Mouse (Mus musculus): Measurements from ENCODE around the gene Garnl3. TPM values are rescaled to one million over a fixed set of nuclear protein-coding genes. Genes with fewer than 3 reads are reported as not detected.
A peak's percentile ranks its signal among the peaks of the same experiment; 100 is the strongest.

Gene Garnl3
- polyA plus RNA-seq, 1 experiment from 2014 or later, result 8.3 TPM

GRCm38 (mm10) chr2:33136366-33136765 is 4.9 kb upstream of the Garnl3 start:
- Histone ChIP-seq H3K9ac (ENCODE audit: low read length) (no peak overlapping the region), H3K36me3 (ENCODE audit: control insufficient read depth, insufficient read depth) (no peaks in the 10 kb centered on the region), H3K9me3 (replicated peaks; ENCODE audit: control insufficient read depth, low read length) (no peaks in the 10 kb centered on the region), H3K27me3 (ENCODE audit: control insufficient read depth, insufficient read depth, low read length) (0 out of 2 replicates have a peak, but pooled peaks cover 4% of the 10 kb centered on the region), H3K4me2 (ENCODE audit: low read depth, low read length) (no peak overlapping the region), H3K4me3 (ENCODE audit: low read length) (no peak overlapping the region), H3K27ac (ENCODE audit: low read length) (no peak overlapping the region), H3K4me1 (ENCODE audit: control insufficient read depth, insufficient read depth, low read length) (peaks cover 5% of the 10 kb centered on the region)
- no peak for ATAC-seq (replicated peaks; ENCODE audit: extremely low read depth, insufficient read depth, low FRiP score)
- 87% methylated on average over 6 of the region's 6 CpGs for WGBS

DNA sequence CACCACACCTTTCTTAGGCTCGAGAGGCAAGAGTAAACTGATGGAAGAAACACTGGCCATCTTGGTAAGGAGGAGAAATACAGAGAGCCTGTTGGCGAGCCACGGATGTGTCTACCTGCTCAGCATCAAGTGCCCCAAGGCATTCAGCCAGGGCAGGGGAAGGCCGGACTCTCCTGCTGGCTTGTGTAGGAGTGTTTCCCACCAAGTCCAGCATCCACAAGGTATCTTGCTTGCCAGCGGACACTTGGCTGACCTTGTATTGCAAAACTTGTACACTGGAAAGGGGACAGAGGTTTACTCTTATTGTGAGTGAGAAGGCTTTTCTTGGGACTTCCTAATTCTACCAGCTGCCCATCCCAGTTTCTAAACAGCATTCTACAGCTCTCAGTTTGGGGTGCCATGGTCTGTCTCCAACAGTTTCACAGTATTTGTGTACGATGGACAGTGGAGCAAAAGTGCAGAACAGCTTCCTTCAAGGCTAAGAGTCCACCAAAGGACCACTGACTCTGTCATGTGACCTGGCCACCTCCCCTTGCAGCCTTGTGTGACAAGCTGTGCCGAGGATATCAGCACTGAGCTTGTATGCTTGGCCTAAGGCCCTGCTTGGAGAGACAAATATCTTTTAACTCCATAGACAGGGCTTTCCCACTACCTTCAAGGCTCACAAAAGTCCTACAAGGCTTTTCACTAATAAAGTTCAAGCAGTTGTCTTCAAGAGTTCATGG is 3.5 kb upstream of the Garnl3 start:
- ATAC-seq (replicated peaks; ENCODE audit: extremely low read depth, insufficient read depth, low FRiP score), result no peak
- 61% methylated on average over 7 of the region's 7 CpGs for WGBS
- Histone ChIP-seq H3K9ac (ENCODE audit: low read length) (no peak overlapping the region), H3K27me3 (ENCODE audit: control insufficient read depth, insufficient read depth, low read length) (0 out of 2 replicates have a peak, but pooled peaks cover 4% of the 10 kb centered on the region), H3K9me3 (replicated peaks; ENCODE audit: control insufficient read depth, low read length) (no peaks in the 10 kb centered on the region), H3K4me3 (ENCODE audit: low read length) (no peak overlapping the region), H3K27ac (ENCODE audit: low read length) (no peak overlapping the region), H3K4me1 (ENCODE audit: control insufficient read depth, insufficient read depth, low read length) (peaks cover 5% of the 10 kb centered on the region), H3K36me3 (ENCODE audit: control insufficient read depth, insufficient read depth) (no peaks in the 10 kb centered on the region), H3K4me2 (ENCODE audit: low read depth, low read length) (no peak overlapping the region)

GRCm38 (mm10) chr2:33132306-33132705 is 852 bp upstream of the Garnl3 start:
- no peak overlapping the region for H3K4me3 ChIP-seq (ENCODE audit: low read length)
- H3K27ac ChIP-seq (ENCODE audit: low read length), result no peak overlapping the region
- no peaks in the 10 kb centered on the region for H3K9me3 ChIP-seq (replicated peaks; ENCODE audit: control insufficient read depth, low read length)
- WGBS, result 9% methylated on average over 7 of the region's 7 CpGs
- no peak overlapping the region for H3K4me2 ChIP-seq (ENCODE audit: low read depth, low read length)
- peaks cover 13% of the 10 kb centered on the region for H3K4me1 ChIP-seq (ENCODE audit: control insufficient read depth, insufficient read depth, low read length)
- no peaks in the 10 kb centered on the region for H3K36me3 ChIP-seq (ENCODE audit: control insufficient read depth, insufficient read depth)
- H3K27me3 ChIP-seq (ENCODE audit: control insufficient read depth, insufficient read depth, low read length), result 0 out of 2 replicates have a peak, but pooled peaks cover 4% of the 10 kb centered on the region
- no peak for ATAC-seq (replicated peaks; ENCODE audit: extremely low read depth, insufficient read depth, low FRiP score)
- no peak overlapping the region for H3K9ac ChIP-seq (ENCODE audit: low read length)

- Histone ChIP-seq H3K36me3 (ENCODE audit: control insufficient read depth, insufficient read depth) (no peaks in the 10 kb centered on the region), H3K4me1 (ENCODE audit: control insufficient read depth, insufficient read depth, low read length) (peaks cover 13% of the 10 kb centered on the region), H3K27ac (ENCODE audit: low read length) (peak overlapping the region; percentile 76), H3K4me2 (ENCODE audit: low read depth, low read length) (peak overlapping the region; percentile 95), H3K27me3 (ENCODE audit: control insufficient read depth, insufficient read depth, low read length) (0 out of 2 replicates have a peak, but pooled peaks cover 4% of the 10 kb centered on the region), H3K9me3 (replicated peaks; ENCODE audit: control insufficient read depth, low read length) (no peaks in the 10 kb centered on the region), H3K9ac (ENCODE audit: low read length) (peak overlapping the region; percentile 80), H3K4me3 (ENCODE audit: low read length) (peak overlapping the region; percentile 73)
- under 1% methylated on average over 54 of the region's 55 CpGs for WGBS
- ATAC-seq (replicated peaks; ENCODE audit: extremely low read depth, insufficient read depth, low FRiP score), result peak; percentile 91
Observed at GRCm38 (mm10) chr2:33130526-33131483, 649 bp downstream of the Garnl3 start.

GRCm38 (mm10) chr2:33130141-33130525 is 1.3 kb downstream of the Garnl3 start:
- no peak; the same call in none of the 2 replicates for ATAC-seq (replicated peaks; ENCODE audit: extremely low read depth, insufficient read depth, low FRiP score)
- peak overlapping the region; percentile 95 for H3K4me2 ChIP-seq (ENCODE audit: low read depth, low read length)
- peak overlapping the region; percentile 73 for H3K4me3 ChIP-seq (ENCODE audit: low read length)

DNA sequence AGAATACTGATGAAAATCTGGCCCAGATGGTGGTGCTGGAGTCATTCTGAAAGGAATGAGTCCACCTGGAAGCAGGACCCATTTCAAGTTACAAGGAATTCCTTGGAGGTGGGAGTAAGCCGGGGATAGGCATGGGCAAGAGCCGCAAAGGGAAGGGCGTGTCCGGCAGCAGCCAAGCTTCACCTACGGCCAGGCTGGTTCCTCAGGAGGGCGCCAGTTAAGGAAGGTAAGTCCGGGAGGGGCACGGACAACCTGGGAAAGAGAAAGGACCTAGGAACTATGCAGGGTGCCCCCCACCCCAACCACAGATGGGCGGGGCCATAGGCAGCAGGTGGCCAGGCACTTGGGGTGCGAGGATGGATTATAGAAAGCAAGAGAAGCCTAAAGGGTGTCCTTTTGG is 1.8 kb downstream of the Garnl3 start:
- 0 out of 2 replicates have a peak, but pooled peaks cover 4% of the 10 kb centered on the region for H3K27me3 ChIP-seq (ENCODE audit: control insufficient read depth, insufficient read depth, low read length)
- peak overlapping the region; percentile 73 for H3K4me3 ChIP-seq (ENCODE audit: low read length)
- peak overlapping the region; percentile 95 for H3K4me2 ChIP-seq (ENCODE audit: low read depth, low read length)
- H3K36me3 ChIP-seq (ENCODE audit: control insufficient read depth, insufficient read depth), result no peaks in the 10 kb centered on the region
- H3K27ac ChIP-seq (ENCODE audit: low read length), result no peak overlapping the region
- H3K9ac ChIP-seq (ENCODE audit: low read length), result peak overlapping the region; percentile 80
- ATAC-seq (replicated peaks; ENCODE audit: extremely low read depth, insufficient read depth, low FRiP score), result no peak
- 4% methylated on average over 10 of the region's 10 CpGs for WGBS
- H3K9me3 ChIP-seq (replicated peaks; ENCODE audit: control insufficient read depth, low read length), result no peaks in the 10 kb centered on the region
- peaks cover 13% of the 10 kb centered on the region for H3K4me1 ChIP-seq (ENCODE audit: control insufficient read depth, insufficient read depth, low read length)

More at GRCm38 (mm10) chr2:33130141-33130525, 1.3 kb downstream of the Garnl3 start:
- Histone ChIP-seq H3K9me3 (replicated peaks; ENCODE audit: control insufficient read depth, low read length) (no peaks in the 10 kb centered on the region), H3K27ac (ENCODE audit: low read length) (0 out of 2 replicates have a peak overlapping the region, but pooled peaks have one; percentile 36), H3K4me1 (ENCODE audit: control insufficient read depth, insufficient read depth, low read length) (peaks cover 13% of the 10 kb centered on the region), H3K36me3 (ENCODE audit: control insufficient read depth, insufficient read depth) (no peaks in the 10 kb centered on the region), H3K27me3 (ENCODE audit: control insufficient read depth, insufficient read depth, low read length) (0 out of 2 replicates have a peak, but pooled peaks cover 4% of the 10 kb centered on the region), H3K9ac (ENCODE audit: low read length) (peak overlapping the region; percentile 80)
- under 1% methylated on average over 33 of the region's 33 CpGs for WGBS

DNA sequence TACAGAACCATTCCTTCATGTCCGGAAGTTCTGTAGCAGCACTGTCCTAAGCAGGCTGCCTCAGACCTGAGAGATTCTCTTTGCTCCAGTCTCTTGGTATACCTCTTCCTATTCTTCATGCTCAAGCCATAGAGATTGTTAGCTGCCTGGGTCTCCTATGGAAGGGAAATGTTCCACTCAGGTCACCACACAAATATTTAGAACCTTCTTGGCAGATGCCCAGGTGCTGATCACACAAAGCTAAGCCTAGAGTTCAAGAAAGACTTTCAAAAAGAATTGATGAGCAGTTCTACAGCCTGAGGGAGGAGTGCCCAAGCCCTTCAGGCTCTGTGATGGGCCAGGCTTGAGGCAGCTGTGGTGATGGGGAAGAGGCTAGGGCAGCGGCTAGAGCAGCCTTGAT is 2.4 kb downstream of the Garnl3 start:
- ATAC-seq (replicated peaks; ENCODE audit: extremely low read depth, insufficient read depth, low FRiP score), result no peak
- Histone ChIP-seq H3K4me1 (ENCODE audit: control insufficient read depth, insufficient read depth, low read length) (peaks cover 13% of the 10 kb centered on the region), H3K9ac (ENCODE audit: low read length) (no peak overlapping the region), H3K4me3 (ENCODE audit: low read length) (no peak overlapping the region), H3K27ac (ENCODE audit: low read length) (no peak overlapping the region), H3K4me2 (ENCODE audit: low read depth, low read length) (no peak overlapping the region), H3K36me3 (ENCODE audit: control insufficient read depth, insufficient read depth) (no peaks in the 10 kb centered on the region), H3K9me3 (replicated peaks; ENCODE audit: control insufficient read depth, low read length) (no peaks in the 10 kb centered on the region), H3K27me3 (ENCODE audit: control insufficient read depth, insufficient read depth, low read length) (0 out of 2 replicates have a peak, but pooled peaks cover 4% of the 10 kb centered on the region)
- 65% methylated on average over 2 of the region's 2 CpGs for WGBS

- H3K27me3 ChIP-seq (ENCODE audit: control insufficient read depth, insufficient read depth, low read length), result 0 out of 2 replicates have a peak, but pooled peaks cover under 1% of the 10 kb centered on the region
- no peak overlapping the region for H3K9ac ChIP-seq (ENCODE audit: low read length)
- peaks cover 13% of the 10 kb centered on the region for H3K4me1 ChIP-seq (ENCODE audit: control insufficient read depth, insufficient read depth, low read length)
- H3K4me2 ChIP-seq (ENCODE audit: low read depth, low read length), result no peak overlapping the region
- H3K27ac ChIP-seq (ENCODE audit: low read length), result no peak overlapping the region
- no peaks in the 10 kb centered on the region for H3K36me3 ChIP-seq (ENCODE audit: control insufficient read depth, insufficient read depth)
- no peak overlapping the region for H3K4me3 ChIP-seq (ENCODE audit: low read length)
- 29% methylated on average over 2 of the region's 2 CpGs for WGBS
- ATAC-seq (replicated peaks; ENCODE audit: extremely low read depth, insufficient read depth, low FRiP score), result no peak
- H3K9me3 ChIP-seq (replicated peaks; ENCODE audit: control insufficient read depth, low read length), result no peaks in the 10 kb centered on the region
Observed at GRCm38 (mm10) chr2:33127271-33127670, 4.2 kb downstream of the Garnl3 start.
